Mouse (Mus musculus) kidney, postnatal 36 days (tissue): ENCODE data around the gene Grip1.

Experiments used
- DNase-seq, 2 experiments: peaks; one replicate each; pipeline ENCODE4 v3.0.0; 2021 to 2022; ENCODE audit warnings: mixed read lengths in 2 of 2

Grip1 gene

GRCm38 (mm10) chr10:119842004-119842403 lies 388.4 kb downstream of the Grip1 start:
- DNase-seq, result no peak

GRCm38 (mm10) chr10:119845705-119846410 lies 392.2 kb downstream of the Grip1 start:
- DNase-seq, result no peak

GRCm38 (mm10) chr10:119851594-119851993 lies 398.0 kb downstream of the Grip1 start:
- no peak for DNase-seq

- DNase-seq, result no peak
These were observed 399.0 kb downstream of the Grip1 start for GRCm38 (mm10) chr10:119852582-119853135.

- no peak for DNase-seq
These were observed 414.1 kb downstream of the Grip1 start for GRCm38 (mm10) chr10:119867726-119868125.

GRCm38 (mm10) chr10:119868995-119869579 lies 415.5 kb downstream of the Grip1 start:
- DNase-seq, result no peak

GRCm38 (mm10) chr10:119876721-119877120 lies 423.1 kb downstream of the Grip1 start:
- no peak for DNase-seq

GRCm38 (mm10) chr10:119878331-119878730 lies 424.7 kb downstream of the Grip1 start:
- no peak for DNase-seq

- no peak for DNase-seq
These were observed 431.0 kb downstream of the Grip1 start for GRCm38 (mm10) chr10:119884591-119884990.

- peak; percentile 5 to 13 for DNase-seq
These were observed 431.9 kb downstream of the Grip1 start for GRCm38 (mm10) chr10:119885563-119885962.

GRCm38 (mm10) chr10:119886681-119887080 lies 433.1 kb downstream of the Grip1 start:
- DNase-seq, result no peak

GRCm38 (mm10) chr10:119902754-119903153 lies 449.1 kb downstream of the Grip1 start:
- no peak for DNase-seq

GRCm38 (mm10) chr10:119906869-119907268 lies 453.2 kb downstream of the Grip1 start:
- no peak for DNase-seq

- no peak for DNase-seq
These were observed 464.4 kb downstream of the Grip1 start for GRCm38 (mm10) chr10:119917995-119918394.

- no peak for DNase-seq
These were observed 474.3 kb downstream of the Grip1 start for GRCm38 (mm10) chr10:119927963-119928362.

- no peak for DNase-seq
These were observed 475.3 kb downstream of the Grip1 start for GRCm38 (mm10) chr10:119928921-119929320.

GRCm38 (mm10) chr10:119932794-119933193 lies 479.2 kb downstream of the Grip1 start:
- DNase-seq, result no peak

GRCm38 (mm10) chr10:119933362-119933761 lies 479.7 kb downstream of the Grip1 start:
- no peak for DNase-seq

GRCm38 (mm10) chr10:119935231-119935630 lies 481.6 kb downstream of the Grip1 start:
- DNase-seq, result no peak

- DNase-seq, result no peak
These were observed 483.9 kb downstream of the Grip1 start for GRCm38 (mm10) chr10:119937481-119937880.

GRCm38 (mm10) chr10:119943906-119944305 lies 490.3 kb downstream of the Grip1 start:
- no peak for DNase-seq

- DNase-seq, result peak; percentile 18 to 23
These were observed 497.8 kb downstream of the Grip1 start for GRCm38 (mm10) chr10:119951460-119951859.

- no peak for DNase-seq
These were observed 503.8 kb downstream of the Grip1 start for GRCm38 (mm10) chr10:119957260-119957955.

GRCm38 (mm10) chr10:119960915-119961314 lies 507.3 kb downstream of the Grip1 start:
- DNase-seq, result no peak
